Mouse (Mus musculus): ENCODE measurements at regions not wholly inside any gene's neighbourhood (a gene's known extent, or its start where the extent isn't known, plus 50 kb on each side); places are given as distances from the start of the nearest gene placed in this dataset.
A peak's percentile ranks its signal among the peaks of the same experiment; 100 is the strongest.
"Not testable (repeated sequence)": the region's sequence is repeated elsewhere in the genome, so short reads cannot be mapped to it uniquely, and the experiment has no call there.

DNA sequence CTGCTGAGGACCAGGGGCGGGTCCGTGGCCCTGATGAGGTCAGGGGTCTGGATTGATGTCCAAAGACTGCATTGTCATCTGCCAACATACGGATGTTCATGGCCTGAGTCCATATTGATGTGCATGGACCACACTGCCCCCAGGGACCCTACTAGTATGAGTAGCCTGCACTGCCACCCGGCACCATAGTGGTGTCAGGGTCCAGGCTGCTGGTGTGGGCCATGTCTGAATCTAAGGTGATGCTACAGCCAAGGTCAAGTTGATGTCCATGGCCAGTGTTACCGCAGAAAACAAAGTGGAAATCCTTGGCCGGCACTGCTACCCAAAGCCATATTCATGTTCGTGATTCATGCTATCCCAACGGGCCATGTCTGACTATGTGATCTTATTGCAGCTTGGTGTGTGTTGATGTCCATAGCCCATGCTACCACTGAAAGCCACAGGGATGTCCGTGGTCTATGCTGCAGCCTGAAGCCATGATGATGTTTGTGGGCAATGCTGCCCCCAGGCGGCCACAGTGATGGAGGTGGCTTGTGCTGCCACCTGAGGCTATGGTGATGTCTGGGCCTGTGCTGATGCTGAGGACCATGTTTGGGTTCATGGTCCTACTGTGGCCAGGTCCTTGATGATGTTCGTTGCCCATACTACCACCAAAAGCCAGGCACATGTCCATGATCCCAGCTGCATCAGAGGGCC, 130.5 kb downstream of the Iqub start:
- DNase-seq (ENCODE audit: low read depth, low spot score): no peak

DNA sequence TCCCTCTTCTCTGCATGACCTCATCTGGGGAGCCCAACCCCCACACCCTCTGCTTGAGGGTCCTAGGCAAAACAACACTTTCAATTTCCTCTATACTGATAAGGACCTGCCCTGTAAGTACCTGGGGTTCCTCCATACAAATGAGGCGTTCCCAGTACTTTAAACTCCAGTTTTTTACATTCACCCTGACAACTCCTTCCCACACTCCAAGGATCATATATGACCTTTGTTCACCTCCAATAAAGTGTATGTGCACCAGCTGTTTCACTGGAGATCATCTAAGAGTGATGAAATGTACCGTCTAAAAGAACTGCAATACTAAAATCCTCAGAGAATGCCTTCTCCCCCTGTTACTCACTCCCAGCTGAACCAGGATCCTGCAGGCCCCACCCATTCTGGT, 135.0 kb downstream of the Iqub start:
- no peak for DNase-seq (ENCODE audit: low read depth, low spot score)

DNA sequence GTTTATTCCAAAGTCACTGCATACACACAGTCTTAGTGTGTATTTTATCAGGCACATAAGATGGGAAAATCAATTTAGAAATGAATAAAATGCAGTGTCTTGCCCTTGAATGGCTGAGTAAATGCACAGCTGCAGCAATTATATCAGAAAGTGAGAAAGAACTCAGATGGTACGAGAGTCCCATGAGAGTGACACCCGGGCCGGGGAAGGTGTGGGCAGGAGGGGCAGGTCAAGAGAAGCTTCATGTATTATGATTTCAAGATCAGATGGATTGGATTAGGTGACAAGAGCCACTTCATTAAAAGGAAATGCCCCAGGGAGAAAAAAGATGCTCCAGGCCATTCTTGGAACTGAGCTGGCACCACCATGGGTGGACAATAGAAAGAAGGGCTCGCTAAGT, 138.1 kb downstream of the Iqub start:
- no peak for DNase-seq (ENCODE audit: low read depth, low spot score)

DNA sequence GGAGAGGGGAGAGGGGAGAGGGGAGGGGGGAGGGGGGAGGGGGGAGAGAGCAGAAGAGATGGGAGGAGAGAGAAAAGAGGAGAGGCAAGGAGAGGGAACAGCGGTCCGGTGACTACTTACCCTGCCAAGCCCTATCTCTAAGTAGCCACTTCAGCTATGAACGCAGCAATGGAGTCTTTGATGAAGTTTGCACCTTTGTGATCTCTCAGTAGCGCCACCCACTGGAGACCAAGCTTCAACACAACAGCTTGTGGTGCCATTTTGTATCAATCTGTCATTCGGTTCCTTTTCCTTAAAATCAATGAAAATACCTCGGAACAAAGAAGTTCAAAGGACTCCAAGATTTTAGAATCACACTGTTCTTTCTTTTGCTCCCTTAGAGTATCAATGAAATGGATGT, 141.7 kb downstream of the Iqub start:
- no peak for DNase-seq (ENCODE audit: low read depth, low spot score)

DNA sequence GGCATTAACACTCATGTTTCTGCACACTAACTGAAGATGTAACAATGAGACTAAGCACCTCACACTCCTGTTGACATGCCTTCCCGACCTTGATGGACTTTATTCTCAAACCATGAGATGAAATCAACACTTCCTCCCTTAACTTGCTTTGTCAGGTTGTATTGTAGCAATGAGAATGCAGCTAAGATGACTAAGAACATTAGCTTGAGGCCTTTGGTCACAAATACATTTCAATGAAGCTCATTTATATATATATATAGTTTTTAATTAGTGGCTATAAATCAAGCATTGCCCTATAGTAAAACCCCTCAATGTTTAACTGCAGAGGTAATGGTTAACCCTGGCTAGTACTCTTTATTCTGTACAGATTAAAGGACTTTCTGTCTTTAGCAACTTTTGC, 143.2 kb downstream of the Iqub start:
- no peak for DNase-seq (ENCODE audit: low read depth, low spot score)

DNA sequence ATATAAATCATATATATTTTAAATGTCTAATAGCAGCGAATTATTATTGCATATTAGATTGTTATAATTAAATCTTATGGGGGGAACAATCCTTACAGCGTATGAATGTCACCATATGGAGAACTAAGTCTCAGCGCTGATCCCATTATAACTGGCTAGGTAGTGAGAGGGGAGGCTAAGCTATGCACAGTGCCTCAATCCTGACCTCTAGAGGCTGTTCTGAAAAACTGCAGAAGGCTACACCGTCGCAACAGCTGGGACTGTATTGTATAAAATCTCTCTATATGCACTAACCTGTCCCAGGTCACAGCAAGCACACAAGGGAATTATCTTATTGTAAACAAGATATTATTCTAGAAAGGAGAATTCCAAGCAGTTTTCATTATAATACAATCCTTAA, 164.0 kb downstream of the Iqub start:
- peak; percentile 34 for DNase-seq (ENCODE audit: low read depth, low spot score)

DNA sequence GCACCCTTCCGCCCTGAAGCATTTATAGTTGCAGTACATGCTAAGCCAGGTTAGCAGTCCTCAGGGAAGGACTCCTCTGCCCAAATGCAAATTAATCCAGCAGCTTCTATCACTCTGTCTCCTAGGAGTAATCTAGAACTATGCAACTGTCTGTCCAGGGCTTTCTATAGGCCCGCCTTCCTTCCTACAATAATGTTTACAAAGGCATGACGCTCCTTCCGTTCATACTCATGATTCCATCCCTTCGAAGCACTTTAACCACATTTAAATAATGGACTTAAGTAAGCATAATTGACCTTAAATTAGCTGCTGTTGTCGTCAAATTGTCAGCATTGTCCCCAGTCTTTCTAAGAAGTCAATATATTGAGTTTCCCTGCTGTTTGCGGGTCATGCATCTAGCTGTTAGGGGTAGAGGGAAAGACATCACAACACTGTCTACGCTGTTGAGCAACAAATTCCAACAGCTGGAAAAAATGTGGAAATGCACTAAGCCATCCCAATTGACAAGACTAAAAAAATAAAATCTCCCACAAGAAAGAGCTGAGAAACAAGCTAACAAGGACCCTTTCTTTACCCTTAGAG, 166.3 kb downstream of the Iqub start:
- no peak for DNase-seq (ENCODE audit: low read depth, low spot score)

DNA sequence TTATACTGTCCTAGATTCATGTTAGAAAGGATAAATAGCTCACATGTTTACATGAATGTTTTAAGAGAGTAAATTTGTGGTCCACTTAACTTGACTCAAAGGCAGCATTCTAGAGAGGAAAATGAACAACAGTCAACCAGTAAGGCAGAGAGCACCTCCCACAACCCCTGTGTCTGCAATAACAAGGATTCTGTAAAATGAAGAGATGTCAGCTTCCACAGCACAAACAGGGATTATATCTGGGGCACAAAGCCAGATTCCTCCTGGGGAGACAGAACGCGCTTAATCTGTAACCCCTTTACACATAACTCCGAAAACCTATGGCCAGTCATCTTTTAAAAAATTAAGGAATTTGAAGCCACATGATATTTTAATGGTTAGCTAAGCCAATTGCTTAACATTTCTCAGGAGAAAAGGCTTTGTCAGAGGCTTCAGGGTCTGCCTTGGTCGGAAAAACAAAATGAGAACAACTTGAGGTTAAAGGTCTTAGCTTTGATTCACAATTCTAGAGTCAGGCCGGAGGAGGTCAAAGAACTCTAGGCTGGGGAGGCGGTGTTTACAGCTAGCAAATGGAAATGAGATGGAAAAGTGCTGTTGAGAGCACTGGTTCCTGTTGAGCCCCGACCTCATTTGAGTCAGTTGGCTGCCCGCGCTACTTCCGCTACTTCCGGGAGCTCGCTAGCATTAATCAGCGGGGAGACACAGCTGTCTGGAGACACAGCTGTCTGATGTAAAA, 167.0 kb downstream of the Iqub start:
- DNase-seq (ENCODE audit: low read depth, low spot score): no peak

DNA sequence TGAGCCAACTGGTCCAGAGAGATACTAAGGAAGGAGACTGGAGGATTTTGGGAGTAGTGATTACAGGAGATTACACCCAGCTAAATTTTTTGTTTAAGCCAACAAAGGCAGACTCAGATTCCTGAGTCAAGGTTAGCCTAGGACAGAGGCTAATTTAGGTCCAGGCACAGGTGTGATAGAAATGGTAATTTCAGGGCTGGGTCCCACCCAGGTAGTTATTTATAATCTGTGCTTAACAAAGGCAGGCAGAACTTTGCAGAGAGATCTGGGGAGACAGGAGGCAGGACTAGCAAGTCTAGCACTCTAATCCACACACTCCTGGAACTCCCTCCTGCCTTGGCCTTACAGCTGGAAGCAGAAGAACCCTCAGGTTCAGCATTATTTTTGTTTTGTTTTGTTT, 172.4 kb downstream of the Iqub start:
- DNase-seq (ENCODE audit: low read depth, low spot score): no peak

DNA sequence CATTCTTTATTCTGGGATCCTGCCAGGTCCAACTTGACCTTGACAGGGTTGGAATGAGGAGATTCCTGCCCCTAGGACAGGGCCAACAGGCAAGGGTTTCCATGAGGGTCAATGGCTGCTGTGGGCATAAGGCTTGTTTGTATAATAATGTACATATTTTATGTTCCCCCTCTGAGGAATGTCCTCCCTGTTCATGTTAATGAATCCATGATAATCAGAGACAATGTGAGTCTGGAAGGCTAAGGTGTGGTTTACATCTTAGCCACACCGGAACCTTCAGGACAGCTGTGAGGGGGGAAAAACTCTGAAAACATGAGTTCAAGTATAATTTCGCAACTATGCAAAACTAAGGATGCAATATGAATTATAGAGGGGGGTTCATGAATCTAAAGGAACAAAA, 172.8 kb downstream of the Iqub start:
- no peak for DNase-seq (ENCODE audit: low read depth, low spot score)

DNA sequence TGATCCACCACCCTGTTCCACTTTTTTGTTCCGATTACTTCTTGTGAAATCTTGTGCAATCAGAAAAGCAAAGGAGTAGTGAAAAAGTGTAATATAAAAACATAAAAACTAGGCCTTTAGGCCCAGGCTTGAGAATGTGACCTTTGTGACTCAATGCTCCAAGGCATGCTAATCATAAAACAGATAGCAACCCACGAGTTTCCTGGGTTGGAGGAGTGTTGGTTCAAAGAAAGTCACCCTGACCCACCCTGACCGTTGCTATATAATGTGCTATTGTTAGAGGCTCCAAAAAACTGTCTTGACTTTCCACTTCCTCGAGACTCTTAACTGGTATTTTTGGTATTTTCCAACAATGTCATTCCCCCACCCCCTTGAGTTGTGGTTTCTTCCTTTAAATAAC, 172.2 kb upstream of the Slc13a1 start:
- DNase-seq (ENCODE audit: low read depth, low spot score): not testable (repeated sequence)

DNA sequence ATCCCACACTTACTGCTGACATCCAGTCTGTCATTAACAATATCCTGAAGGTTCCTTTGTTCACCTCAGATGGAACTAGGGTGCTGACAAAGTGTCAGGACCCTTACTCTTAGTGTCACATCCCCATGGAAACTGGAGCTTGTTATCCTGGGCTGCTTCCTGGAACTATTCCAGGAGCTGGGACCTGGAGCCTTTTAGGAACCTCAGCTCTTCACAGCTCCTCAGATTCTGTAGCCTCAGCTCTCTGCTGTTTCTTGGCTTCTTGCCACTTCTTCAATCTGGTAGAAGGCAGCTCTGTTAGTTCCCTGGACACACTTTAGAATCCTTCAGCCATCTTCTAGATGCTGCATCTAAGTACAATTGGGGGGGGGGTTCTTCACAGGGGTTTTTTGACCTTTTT, 157.3 kb upstream of the Slc13a1 start:
- no peak for DNase-seq (ENCODE audit: low read depth, low spot score)

DNA sequence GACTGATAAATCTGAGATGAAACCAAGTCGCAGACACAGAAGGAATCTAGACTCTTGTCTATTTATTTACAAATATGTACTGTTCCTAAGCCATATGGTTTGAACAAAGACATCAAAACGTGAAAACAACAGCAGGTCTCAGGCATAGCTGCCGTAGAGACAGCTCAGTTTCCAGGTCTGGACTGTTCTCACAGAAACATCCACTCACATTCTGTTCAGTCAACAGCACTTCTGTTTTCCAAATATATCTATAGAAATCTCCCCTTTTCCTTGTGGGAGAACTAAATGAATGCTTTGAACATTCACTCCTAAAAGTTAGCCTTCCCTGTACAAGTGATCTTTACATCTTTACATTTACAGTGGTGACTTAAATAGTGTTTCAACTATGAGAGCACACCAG, 156.8 kb upstream of the Slc13a1 start:
- no peak for DNase-seq (ENCODE audit: low read depth, low spot score)

DNA sequence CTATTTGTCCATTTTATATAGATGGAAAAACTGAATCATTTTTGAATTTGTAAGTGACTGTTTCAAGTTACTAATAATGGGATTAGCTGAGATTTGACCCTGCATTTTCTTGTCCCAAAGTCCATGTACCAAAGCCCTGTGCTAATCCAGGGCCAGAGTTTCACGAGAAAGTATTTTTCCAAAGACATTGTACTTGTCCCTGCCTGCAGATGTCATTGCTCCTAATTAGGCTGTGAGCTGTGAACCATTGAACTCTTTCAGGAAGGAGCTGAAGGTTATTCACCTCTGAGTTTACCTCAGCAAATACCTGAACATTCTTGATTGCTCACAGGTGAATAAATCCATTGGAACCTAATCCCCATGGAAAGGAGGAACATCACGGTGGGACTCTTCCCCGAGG, 154.5 kb upstream of the Slc13a1 start:
- no peak for DNase-seq (ENCODE audit: low read depth, low spot score)

DNA sequence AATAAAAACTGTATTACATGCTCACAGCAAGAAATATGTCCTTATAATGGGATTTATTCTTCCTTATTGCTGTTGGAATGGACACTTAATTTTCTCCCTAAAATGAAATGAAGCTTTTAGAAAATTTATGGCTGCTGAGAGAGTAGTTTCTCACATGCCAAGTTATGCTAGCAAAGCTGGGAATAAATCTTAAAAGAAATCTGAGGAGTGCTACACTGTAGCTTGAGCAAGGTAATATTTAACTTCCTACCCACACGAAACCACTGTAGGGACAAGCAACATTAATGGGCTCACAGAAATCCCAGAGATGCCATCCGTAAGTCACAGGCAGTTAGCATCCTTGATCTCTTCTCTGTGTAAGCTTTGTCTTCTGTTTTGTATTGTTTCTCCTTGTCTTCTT, 151.0 kb upstream of the Slc13a1 start:
- DNase-seq (ENCODE audit: low read depth, low spot score): no peak

DNA sequence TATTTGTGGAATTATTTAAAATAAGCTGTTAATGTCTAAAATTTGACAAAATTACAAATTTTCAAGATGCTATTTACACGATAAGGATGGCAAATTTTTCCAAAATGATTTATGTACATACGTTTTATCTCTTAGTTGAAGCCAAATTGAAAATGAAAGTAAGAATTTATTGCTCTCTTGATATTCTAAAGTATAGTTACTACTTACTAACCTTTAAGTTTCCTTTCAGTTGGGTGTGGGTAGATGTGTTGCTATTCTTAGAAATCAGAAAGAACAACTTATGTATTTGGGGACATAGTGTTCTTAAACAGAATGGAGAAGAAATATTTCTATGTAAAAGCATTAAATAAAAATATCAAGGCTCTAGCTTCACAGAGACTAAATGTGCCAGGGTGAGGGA, 142.8 kb upstream of the Slc13a1 start:
- DNase-seq (ENCODE audit: low read depth, low spot score): no peak

DNA sequence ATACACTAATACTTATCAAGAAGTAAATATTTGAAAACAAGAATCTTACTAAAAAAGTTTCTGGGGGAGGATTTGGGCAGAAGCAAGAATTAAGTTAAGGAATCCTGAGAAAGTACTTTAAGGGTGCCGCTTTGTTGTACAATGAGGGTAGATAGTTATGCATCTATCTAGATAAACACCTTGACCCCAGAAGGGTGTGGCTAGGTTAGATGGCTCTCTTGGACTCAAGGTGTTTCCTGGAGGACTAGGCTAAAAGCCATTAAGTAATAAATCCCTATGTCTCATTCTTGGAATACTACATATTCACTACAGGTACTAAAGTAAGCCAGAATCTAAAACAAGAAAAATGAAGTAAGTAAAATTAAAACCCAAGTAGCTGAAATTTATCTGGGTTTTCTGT, 141.9 kb upstream of the Slc13a1 start:
- DNase-seq (ENCODE audit: low read depth, low spot score): no peak

DNA sequence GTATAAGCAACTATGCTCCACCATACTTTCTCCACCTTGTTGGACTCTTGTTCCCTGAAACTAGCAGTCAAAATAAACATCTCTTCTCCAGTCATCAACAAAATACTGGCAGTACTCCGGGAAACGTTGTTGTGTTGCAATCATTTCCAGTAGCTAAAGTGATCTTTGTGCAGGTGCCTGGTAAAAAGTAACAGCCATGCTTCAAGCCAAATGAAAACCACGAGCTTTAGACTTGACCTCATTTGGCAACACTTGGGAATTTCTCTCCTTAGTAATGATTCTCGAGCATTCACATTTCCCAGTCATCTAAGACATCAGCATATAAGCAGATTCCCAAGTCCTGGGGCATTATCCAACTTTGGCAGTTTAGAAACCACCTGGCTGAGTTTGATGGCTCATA, 133.8 kb upstream of the Slc13a1 start:
- no peak for DNase-seq (ENCODE audit: low read depth, low spot score)

DNA sequence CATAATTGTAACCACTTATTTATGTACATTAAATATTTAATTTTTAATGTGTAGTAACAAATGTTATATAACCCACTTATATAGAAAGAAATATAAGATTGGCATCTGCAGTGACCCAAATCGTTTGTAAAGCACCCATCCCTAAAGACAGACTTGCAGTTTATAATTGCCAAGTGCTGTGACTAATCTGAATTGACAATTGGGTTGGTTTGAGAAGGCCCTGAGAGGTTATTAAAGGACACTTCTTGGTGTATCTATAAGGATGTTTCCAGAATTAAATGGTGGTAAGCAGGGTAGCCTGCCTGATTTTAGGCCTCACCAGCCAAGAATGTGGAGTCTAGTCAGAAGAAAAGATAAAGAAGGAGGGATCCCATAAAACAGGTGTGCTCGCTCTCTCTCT, 133.3 kb upstream of the Slc13a1 start:
- DNase-seq (ENCODE audit: low read depth, low spot score): no peak

DNA sequence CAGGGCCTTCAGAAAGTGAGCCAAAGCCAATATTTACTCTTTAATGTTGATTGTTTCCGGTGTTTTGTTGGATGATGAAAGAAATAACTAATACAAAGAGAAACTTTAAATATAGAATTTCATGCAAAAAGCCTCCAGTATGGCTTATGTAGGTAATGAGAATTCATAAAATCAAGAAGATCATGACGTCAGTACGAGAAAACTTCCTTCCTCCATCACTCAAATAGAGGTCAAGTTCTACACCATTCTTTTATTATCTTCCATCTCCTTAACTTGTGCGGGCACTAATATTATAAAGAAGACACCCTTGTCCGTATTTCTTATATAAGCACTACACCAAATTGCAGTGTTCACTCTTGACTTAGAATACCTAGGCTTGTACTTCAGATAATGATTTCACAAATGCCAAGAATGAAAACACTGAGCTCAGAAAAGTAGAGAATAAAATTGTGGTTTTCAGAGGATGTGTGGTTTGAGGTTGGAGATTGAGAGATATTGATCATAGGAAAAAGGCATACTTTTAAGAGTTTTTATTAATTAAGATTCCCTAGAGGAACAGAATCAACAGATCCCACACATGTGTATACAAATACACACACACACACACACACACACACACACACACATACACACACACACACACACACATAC, 130.8 kb upstream of the Slc13a1 start:
- DNase-seq (ENCODE audit: low read depth, low spot score): no peak

DNA sequence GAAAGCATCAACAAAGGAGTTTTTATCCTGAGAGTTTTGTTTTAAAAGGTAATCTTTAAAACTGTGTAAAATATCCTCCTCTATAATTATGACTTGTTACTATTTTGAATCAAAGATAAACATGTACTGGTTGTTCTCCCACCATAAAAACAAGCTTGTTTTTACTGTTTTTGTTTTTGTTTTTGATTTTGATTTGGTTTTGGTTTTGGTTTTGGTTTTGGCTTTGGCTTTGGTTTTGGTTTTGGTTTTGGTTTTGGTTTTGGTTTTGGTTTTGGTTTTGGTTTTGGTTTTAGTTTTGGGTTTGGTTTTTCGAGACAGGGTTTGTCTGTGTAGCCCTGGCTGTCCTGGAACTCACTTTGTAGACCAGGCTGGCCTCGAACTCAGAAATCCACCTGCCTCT, 120.9 kb upstream of the Slc13a1 start:
- not testable (repeated sequence) for DNase-seq (ENCODE audit: low read depth, low spot score)

DNA sequence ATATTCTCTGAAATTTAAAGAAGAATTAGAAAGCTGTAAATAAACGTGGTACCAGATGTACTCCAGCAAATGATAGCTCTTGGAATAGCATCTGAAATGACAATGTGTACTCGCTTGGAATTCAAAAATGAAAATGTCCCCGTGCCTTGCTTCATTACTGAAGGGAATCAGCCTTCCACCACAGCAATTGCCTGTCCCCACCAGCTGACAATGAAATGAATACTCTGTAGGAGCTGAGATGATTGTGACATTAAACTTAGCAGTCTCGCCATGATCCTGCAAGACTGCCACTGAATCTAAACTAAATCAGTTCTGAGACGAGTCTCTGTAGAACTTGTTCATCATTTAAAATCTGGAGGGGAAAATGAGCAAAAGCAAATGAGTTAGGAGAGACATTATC, 104.9 kb upstream of the Slc13a1 start:
- no peak for DNase-seq (ENCODE audit: low read depth, low spot score)

DNA sequence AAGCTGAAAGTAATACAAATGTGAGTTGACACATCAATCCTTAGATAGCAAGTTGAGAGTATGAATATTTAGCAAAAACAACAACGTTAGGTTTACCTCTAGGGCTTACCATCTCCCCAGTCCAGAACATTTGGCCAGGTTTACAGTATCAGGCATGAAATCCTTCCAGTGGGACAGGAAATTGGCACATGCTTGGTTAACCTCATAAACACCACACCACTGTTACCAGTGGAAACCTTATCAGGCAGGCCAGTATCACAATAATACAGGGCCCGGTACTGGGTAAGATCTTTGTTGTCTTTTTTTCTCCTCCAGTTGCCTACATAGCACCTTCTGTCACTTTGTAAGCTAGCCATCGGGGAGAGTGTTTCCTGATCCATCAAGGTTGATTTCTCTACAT, 101.7 kb upstream of the Slc13a1 start:
- DNase-seq (ENCODE audit: low read depth, low spot score): no peak

Data from retina, adult 2 months (tissue).